ENCODE assay signal across 25 mouse cellular contexts in the genomic region with DNA sequence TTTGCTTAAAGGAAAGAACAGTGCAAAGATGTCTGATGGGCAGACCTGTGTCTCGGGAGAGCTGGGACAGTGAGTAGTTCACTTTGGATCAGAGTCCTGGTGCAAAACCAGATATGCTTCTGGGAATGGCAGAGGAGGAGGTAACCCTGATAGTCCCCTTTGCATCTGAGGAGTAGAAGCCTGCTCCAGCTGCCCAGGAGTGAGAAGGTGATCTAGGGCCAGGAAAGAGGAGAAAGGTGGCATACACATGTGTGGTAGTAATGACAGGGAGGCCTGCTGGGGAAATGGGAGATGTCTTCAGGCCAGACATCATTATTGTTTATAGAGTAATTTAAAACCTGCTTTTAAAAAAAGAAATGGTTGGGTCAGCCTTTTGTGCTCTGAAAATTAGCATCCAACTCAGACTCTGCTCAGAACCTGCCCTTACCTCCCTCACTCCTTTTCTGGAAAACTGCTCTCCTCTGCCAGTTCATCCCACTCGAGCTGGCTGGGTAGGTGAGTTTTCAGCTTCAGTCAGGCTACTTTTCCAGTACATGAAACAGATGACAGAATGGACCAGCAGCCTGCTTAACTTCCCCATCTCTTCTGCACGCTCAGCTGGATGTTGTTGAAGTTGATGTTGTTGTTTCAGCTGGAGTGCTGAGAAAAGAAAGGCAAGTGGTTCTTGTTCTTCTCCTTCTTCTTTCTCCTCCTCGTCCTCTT.
DNase-seq lines count a peak whose midpoint lies in the region; ATAC-seq and TF ChIP-seq lines count a peak whose summit lies in the region.
"Had no signal": no experiment of that assay in that cellular context is flagged by ENCODE, and none has a peak within 500 bp of the region (broad histone marks: within the 10 kb centered on the region; RNA-seq: fewer than 3 reads in every experiment).

No protein-coding gene starts in this region.

- H3K4me1 ChIP-seq in kidney, adult 2 months (ENCODE audit: control insufficient read depth, insufficient read depth, low read length) = peaks cover 2% of the 10 kb centered on the region; the same call in 1 of the 2 replicates
- H3K4me1 ChIP-seq in neural tube, embryonic 15.5 days = peaks cover 24% of the 10 kb centered on the region
- H3K4me1 ChIP-seq: midbrain, embryonic 10.5 days had no signal

- ATAC-seq in neural tube, embryonic 15.5 days (ENCODE audit: low FRiP score) = no peak
- ATAC-seq: activated CD4-positive, CD25-positive, alpha-beta regulatory T cell, adult 4 months; forebrain, embryonic 13.5 days; inflammation-experienced regulatory T-cells, adult 6 months; midbrain, embryonic 16.5 days had no signal

- no peaks in the 10 kb centered on the region for H3K79me2 ChIP-seq in macrophage (ENCODE audit: inconsistent target)

- H3K27ac ChIP-seq in kidney, adult 2 months (ENCODE audit: insufficient read depth, low read depth, low read length) = no peak overlapping the region
- H3K27ac ChIP-seq in left cerebral cortex, adult 2 months = peak overlapping the region; percentile 11; the same call in 1 of the 2 replicates
- H3K27ac ChIP-seq in macrophage = peak overlapping the region; percentile 80
- no peak overlapping the region for H3K27ac ChIP-seq in neural tube, embryonic 15.5 days (replicated peaks)
- H3K27ac ChIP-seq: forebrain, embryonic 13.5 days; heart, embryonic 15.5 days; hindbrain, embryonic 14.5 days; liver, embryonic 15.5 days; lung, embryonic 15.5 days; midbrain, embryonic 10.5 days; neural tube, embryonic 13.5 days had no signal

- H3K9ac ChIP-seq in neural tube, embryonic 15.5 days (replicated peaks) = no peak overlapping the region
- H3K9ac ChIP-seq: forebrain, embryonic 13.5 days; heart, embryonic 15.5 days; hindbrain, embryonic 14.5 days; liver, embryonic 15.5 days; lung, embryonic 15.5 days; neural tube, embryonic 13.5 days had no signal

- H3K9me3 ChIP-seq in neural tube, embryonic 15.5 days (replicated peaks) = no peaks in the 10 kb centered on the region
- H3K9me3 ChIP-seq: forebrain, embryonic 13.5 days; heart, embryonic 15.5 days; liver, embryonic 15.5 days; lung, embryonic 15.5 days; midbrain, embryonic 10.5 days; neural tube, embryonic 13.5 days had no signal

- intact Hi-C loops in left cerebral cortex, adult 2 months (cut with DNase I) = loop anchor here (5.0 kb wide), 1 partner anchor 93 kb away; no protein-coding TSS in a partner anchor

- H3K4me3 ChIP-seq in kidney, adult 2 months (ENCODE audit: insufficient read depth, low read depth, low read length) = no peak overlapping the region
- H3K4me3 ChIP-seq in left cerebral cortex, adult 2 months = no peak overlapping the region
- no peak overlapping the region for H3K4me3 ChIP-seq in macrophage (ENCODE audit: inconsistent target)
- H3K4me3 ChIP-seq in neural tube, embryonic 15.5 days (replicated peaks) = no peak overlapping the region
- H3K4me3 ChIP-seq: forebrain, embryonic 13.5 days; heart, embryonic 15.5 days; liver, embryonic 15.5 days; lung, embryonic 15.5 days; midbrain, embryonic 10.5 days; myocyte; neural tube, embryonic 13.5 days had no signal

- TF ChIP-seq POLR2A in kidney, adult 2 months (IDR thresholded peaks at IDR 0.05; ENCODE audit: low read depth, low read length) = no peak

- no peaks in the 10 kb centered on the region for H3K27me3 ChIP-seq in kidney, adult 2 months (replicated peaks; ENCODE audit: control insufficient read depth, insufficient read depth, low read length)
- H3K27me3 ChIP-seq in neural tube, embryonic 15.5 days (replicated peaks) = no peaks in the 10 kb centered on the region
- H3K27me3 ChIP-seq: forebrain, embryonic 13.5 days; heart, embryonic 15.5 days; liver, embryonic 15.5 days; lung, embryonic 15.5 days; neural tube, embryonic 13.5 days had no signal

- no peaks in the 10 kb centered on the region for H3K36me3 ChIP-seq in kidney, adult 2 months (ENCODE audit: control insufficient read depth, insufficient read depth, low read length)
- no peaks in the 10 kb centered on the region for H3K36me3 ChIP-seq in macrophage (ENCODE audit: inconsistent target)
- H3K36me3 ChIP-seq in neural tube, embryonic 15.5 days = no peaks in the 10 kb centered on the region
- H3K36me3 ChIP-seq: heart, embryonic 15.5 days; liver, embryonic 15.5 days; lung, embryonic 15.5 days; midbrain, embryonic 10.5 days; neural tube, embryonic 13.5 days had no signal

- DNase-seq in kidney, adult 2 months = peak; percentile 5
- no peak for DNase-seq in kidney, postnatal 4 days
- DNase-seq in left cerebral cortex, adult 2 months (ENCODE audit: extremely low spot score in 1 of 2, low spot score in 2 of 2) = no peak
- DNase-seq in left cerebral cortex, adult 8-10 months (ENCODE audit: low spot score in 2 of 2) = no peak
- no peak for DNase-seq in spleen, postnatal 10 days (ENCODE audit: low spot score in 2 of 2)
- DNase-seq: adrenal gland, adult 8-10 months; cerebellum, adult 2 months; cerebellum, postnatal 25 days; heart, postnatal 4 days; kidney, postnatal 10 days; liver; lung, postnatal 36 days had no signal

- no peak for TF ChIP-seq CTCF in kidney, adult 2 months (conservative IDR thresholded peaks at IDR 0.05; ENCODE audit: insufficient read depth, insufficient read length, low read depth, low read length)
- no peak for TF ChIP-seq CTCF in left cerebral cortex, adult 2 months (IDR thresholded peaks at IDR 0.05)

- 55% methylated on average over 4 of the region's 4 CpGs for WGBS in kidney, adult 2 months
- 57% methylated on average over 4 of the region's 4 CpGs for WGBS in macrophage (ENCODE audit: missing documents)
- 66% methylated on average over 4 of the region's 4 CpGs for WGBS in neural tube, embryonic 15.5 days

- H3K4me2 ChIP-seq in neural tube, embryonic 15.5 days = no peak overlapping the region
- H3K4me2 ChIP-seq: forebrain, embryonic 13.5 days; heart, embryonic 15.5 days; hindbrain, embryonic 14.5 days; liver, embryonic 15.5 days; lung, embryonic 15.5 days; neural tube, embryonic 13.5 days had no signal

Comparison
In these comparisons a context has a peak if more than half of its experiments do, and no peak if none do; other contexts are left out.
1. H3K27ac ChIP-seq: peak in left cerebral cortex, adult 2 months (single experiment) and macrophage (single experiment); none in kidney, adult 2 months (single experiment) and neural tube, embryonic 15.5 days (single experiment).